Mouse (Mus musculus) left cerebral cortex, adult 9 months (tissue): ENCODE data around the gene Pacrg.

Experiments
- DNase-seq, 2 experiments: peaks; one replicate each; pipeline ENCODE4 v3.0.0; 2022; ENCODE audit warnings: low spot score in 2 of 2

Pacrg gene

GRCm38 (mm10) chr17:10407031-10407722 lies 432.9 kb downstream of the Pacrg start:
- DNase-seq = no peak

DNA sequence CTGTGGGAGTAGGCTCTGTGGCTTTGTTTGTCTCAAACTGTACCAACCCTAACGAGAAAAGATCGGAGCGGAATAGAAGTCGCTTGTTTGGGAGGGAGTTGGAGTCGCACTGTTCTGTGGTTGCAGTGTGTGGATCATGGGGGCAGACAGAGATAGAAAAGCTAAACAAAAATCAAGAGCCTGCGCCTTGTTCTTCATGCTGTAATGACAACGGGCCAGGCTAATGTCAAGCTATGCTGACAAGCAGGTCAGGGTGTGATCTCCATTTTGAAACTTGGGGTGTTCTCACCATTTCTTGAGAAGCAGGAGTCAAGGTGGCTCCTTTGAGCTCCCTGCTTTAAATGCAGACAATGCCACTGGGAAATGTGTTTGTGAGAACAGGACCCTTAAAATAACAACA lies 433.8 kb downstream of the Pacrg start:
- DNase-seq = no peak

GRCm38 (mm10) chr17:10405906-10406305 lies 434.2 kb downstream of the Pacrg start:
- DNase-seq = no peak

- DNase-seq = no peak
Observed at GRCm38 (mm10) chr17:10403186-10403585, 436.9 kb downstream of the Pacrg start.

DNA sequence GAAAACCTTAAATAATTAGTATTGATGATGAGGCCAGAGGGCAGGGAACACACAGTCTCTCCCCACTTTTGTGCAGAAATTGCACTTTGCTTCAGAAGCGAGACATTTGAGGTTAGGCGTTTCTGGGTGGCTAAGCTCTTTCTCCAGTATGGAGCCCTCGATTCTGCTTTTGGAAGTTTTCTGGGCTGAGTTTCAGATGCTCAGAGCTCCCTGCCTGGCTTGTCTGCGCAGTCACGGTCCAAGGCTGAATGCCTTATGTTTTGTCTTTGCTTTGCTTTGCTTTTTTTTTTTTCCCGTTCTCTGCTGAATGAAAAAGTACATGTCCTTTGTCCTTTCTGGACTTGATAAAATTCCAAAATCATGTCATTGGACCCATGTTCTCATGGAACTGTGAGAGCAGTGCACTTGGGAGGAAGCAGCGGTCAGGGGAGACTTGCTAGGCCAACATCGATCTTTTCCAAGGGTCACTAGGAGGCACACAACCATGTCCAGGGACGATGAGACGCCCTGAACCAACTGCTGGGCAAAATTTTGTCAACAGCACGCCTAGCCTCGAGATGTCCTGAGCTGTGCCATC lies 438.0 kb downstream of the Pacrg start:
- DNase-seq = no peak

DNA sequence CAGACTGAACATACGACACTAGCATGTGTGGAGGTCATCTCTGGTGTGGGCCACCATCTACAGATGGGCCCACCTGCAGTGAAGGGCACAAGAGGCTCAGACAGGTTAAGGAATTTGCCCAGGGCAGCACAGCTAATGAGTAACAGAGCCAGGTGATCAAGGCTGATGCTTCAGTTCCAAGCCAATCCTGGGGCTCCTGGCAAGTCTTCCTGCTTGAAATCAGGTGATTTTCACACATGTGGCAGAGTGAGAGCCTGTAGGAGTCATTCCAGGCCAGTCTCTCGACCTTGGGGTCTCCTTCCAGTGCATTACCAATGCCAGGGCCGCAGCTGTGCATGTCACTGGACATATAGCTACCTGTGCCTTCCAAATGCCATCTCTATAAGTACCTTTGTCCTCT lies 438.6 kb downstream of the Pacrg start:
- no peak for DNase-seq

- DNase-seq = no peak
Observed at GRCm38 (mm10) chr17:10399706-10400105, 440.4 kb downstream of the Pacrg start.

DNA sequence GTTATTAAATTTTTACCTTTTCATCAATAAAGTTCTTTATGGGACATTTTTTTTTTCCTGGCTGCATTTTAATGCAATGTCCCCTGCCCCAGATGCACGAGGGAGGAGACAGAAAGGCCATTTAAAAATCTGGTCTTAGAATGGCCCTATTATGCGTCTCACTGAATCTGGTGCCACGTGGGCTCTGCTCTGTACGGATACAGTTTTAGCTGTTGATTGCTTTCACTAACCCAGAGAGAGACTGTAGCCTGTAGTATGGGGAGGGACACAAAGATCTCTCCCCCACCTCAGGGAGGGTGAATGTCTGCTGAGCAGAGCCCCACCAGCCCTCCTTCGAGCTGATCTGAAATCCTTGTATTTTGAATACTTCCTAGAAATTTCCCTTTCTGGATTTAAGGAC lies 441.2 kb downstream of the Pacrg start:
- no peak for DNase-seq

GRCm38 (mm10) chr17:10397924-10398627 lies 442.0 kb downstream of the Pacrg start:
- DNase-seq = no peak

DNA sequence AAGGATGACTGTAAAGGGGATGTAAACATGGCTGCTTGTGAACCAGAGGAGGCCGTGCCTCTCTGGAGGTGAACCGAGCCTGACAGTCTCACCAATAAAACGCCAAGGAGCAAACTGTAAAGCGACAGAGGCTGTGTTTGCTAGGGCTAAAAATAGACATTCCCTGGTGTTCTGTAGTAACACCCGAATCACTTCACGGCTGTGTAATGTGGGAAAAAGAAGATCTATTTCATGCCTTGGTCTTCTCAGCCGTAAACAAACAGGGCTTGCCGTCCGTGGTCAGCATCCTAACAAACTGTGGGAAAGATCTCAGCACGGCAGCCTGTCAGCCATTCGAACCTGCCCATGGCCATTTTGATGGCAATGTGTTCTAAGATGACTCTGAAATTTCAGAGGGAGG lies 442.8 kb downstream of the Pacrg start:
- no peak for DNase-seq

- DNase-seq = no peak
Observed at GRCm38 (mm10) chr17:10396863-10397262, 443.2 kb downstream of the Pacrg start.

DNA sequence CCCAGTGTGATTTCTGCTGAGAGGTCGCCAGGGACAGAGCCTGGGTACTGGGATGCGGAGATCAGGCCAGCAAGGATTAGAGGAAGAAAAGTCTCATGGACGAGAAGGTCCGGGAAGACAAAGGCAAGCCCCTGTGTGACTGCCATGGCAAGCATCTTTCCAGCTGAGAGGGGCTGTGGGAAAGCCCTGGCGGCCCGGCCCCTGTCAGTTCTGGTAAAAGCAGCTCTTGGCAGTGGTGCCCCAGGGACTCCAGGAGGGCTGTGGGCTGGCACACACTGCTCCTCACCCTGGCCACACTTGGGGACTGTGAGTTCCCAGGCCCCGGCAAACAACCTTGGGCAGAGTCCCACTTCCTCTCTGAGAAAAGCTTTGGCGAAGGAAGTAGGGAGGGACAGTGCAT lies 445.3 kb downstream of the Pacrg start:
- DNase-seq = peak in 1 of 2 experiments; percentile 73

GRCm38 (mm10) chr17:10393766-10394165 lies 446.3 kb downstream of the Pacrg start:
- no peak for DNase-seq

GRCm38 (mm10) chr17:10392342-10393034 lies 447.6 kb downstream of the Pacrg start:
- DNase-seq = no peak

DNA sequence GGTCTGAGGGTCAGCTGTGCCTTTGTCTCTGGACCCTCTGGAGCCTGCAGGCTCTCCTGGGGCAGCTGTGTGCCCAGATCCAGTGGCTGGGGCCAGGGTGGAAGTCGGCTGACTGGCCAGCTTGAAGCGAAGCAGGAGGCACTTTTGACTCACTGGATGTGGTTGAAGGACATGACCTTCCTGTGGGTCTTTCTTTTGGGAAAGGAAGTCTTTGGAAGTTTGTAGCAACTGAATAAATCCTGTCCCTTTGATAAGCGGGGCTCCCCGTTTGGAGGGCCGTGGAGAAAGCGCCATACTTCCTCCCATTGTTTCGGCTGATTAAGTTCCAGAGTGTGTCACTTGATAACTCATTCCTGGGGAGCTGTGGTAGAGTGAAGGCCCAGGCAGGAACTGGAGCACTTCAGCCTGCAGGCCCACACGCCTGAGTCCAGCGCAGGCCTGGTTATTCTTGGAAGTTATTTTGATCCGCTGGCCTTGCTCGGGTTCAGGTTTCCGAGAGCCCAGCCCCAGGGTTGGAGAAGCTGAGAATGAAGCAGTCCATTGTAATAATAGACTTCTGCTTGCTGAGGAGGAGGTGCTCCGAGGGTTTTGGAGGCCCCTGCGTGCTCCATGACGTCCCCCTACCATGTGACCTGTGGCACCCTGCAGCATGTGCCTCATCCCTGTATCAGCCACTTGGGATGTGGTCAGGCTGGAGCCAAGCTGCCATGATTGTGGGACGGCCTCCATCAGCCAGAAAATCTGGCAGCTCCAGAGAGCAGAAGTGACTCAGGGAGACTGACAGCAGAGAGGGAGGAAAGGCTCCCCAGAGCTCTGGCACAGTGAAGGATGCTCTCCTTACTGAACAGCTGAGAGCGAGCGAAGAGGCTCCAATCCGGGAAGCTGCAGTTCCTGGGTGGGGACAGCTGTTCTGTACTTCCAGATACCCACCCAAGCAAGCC lies 449.6 kb downstream of the Pacrg start:
- DNase-seq = peak in 1 of 2 experiments; percentile 76

DNA sequence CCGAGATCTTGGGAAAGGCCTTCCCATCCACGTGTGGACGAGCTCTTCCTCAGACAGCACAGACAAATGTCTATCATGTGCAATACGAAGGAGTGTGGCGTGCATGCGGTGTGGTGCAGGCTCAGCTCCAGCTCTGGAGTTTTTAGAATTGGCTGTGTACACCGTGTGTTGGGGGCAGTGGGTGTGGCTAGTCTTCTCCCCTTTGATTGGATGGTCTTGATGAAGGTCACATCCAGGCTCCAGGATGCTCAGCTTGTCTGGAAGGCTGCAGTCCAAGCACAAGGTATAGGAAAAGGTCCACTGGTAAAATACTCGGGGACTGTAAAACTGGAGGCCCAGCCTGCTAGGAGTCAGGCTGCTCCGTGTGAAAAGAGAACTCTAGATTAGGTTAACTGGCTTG lies 450.4 kb downstream of the Pacrg start:
- no peak for DNase-seq

DNA sequence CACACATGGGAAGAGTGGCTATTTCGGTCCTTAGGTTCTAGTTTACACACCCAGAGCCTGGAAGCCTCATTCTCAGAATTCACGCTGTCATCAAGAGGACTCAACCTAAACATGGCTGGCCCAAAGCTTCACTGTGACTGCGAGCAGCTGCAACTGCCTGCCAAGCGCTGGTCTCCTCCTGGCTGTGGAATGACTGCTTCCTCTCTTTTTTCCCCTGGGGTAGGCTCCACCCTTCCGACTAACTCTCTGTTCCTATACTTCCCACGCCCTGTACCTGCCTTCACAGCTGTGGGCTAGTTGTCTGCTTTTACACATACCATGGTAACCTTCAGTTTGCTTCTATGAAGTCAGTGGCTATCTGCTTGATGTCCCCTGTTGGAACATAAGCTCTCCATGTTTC lies 453.6 kb downstream of the Pacrg start:
- DNase-seq = no peak

DNA sequence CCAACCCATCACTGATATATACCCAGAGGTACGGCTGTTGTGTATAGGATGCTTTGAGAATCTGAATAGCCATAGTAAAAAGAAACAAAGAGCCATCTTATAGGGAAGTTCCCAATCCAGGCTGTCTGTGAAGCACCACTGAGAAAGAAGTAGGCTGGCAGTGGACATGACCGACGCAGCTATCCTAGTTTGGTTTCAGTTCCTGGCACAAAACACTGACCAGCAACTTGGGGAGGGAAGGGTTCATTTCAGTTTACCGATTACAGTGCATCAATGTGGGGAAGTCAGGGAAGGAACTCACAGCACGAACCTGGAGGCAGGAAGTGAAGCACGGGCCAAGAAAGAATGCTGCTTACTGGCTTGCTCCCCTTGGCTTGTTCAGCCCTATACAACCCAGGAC lies 456.7 kb downstream of the Pacrg start:
- DNase-seq = no peak

- DNase-seq = no peak
Observed at GRCm38 (mm10) chr17:10378467-10379175, 461.5 kb downstream of the Pacrg start.

DNA sequence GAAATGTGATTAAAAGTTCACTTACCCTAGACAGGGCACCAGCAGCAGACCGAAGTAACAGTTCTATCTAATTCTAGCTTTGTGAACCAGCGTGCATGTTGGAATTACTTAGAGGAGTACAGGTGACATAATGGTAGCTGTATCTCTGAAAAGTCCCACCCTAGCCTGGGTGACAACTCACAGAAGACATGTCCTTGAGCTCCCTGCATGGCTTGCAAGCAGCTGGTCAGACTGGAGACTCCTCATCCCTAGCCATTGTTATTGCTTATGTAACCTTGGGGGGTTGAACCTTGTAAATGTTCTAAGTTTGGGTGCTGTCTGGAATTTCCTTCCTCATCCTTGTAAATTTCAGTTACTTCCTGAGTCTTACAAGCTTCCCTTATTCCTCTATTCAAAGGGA lies 462.5 kb downstream of the Pacrg start:
- DNase-seq = no peak

GRCm38 (mm10) chr17:10374316-10374715 lies 465.8 kb downstream of the Pacrg start:
- no peak for DNase-seq
